Mouse (Mus musculus) midbrain, embryonic 11.5 days (tissue): ENCODE measurements around the gene Crocc2. TPM values are rescaled to one million over a fixed set of nuclear protein-coding genes. Genes with fewer than 3 reads are reported as not detected.

ENCODE experiments used
- ATAC-seq: fragments of 200-750 bp; cut with Nextera tagmentation; 2 replicates; pipeline ENCODE4 v1.8.0; 2017; ENCODE audit warnings: moderate TSS enrichment, moderate library complexity; ENCODE audit not compliant: low FRiP score
- DNase-seq: peaks from one replicate; pipeline ENCODE4 v3.0.0; 2015; ENCODE audit warnings: low spot score; ENCODE audit errors: missing footprints
- H3K27ac ChIP-seq: fragments of 300-500 bp; sonication (generic); 2 replicates; pipeline ENCODE4 v1.5.1; 2014; ENCODE audit warnings: low read depth, low read length
- H3K27me3 ChIP-seq: fragments of 300-500 bp; sonication (generic); 2 replicates; pipeline ENCODE4 v1.6.1; 2014; ENCODE audit warnings: mild to moderate bottlenecking, low read length, moderate library complexity, mixed read lengths; ENCODE audit not compliant: control insufficient read depth, insufficient read depth
- H3K36me3 ChIP-seq: fragments of 300-500 bp; sonication (generic); 2 replicates; pipeline ENCODE4 v1.6.1; 2014; ENCODE audit warnings: mild to moderate bottlenecking, low read length, moderate library complexity, mixed read lengths; ENCODE audit not compliant: control insufficient read depth, insufficient read depth
- H3K4me1 ChIP-seq: fragments of 300-500 bp; sonication (generic); 2 replicates; pipeline ENCODE4 v1.6.1; 2014; ENCODE audit warnings: low read length; ENCODE audit not compliant: control insufficient read depth, insufficient read depth
- H3K4me2 ChIP-seq: fragments of 300-500 bp; sonication (generic); 2 replicates; pipeline ENCODE4 v1.6.1; 2014; ENCODE audit warnings: mild to moderate bottlenecking, moderate library complexity
- H3K4me3 ChIP-seq: fragments of 300-500 bp; sonication (generic); 2 replicates; pipeline ENCODE4 v1.5.1; 2014; ENCODE audit warnings: low read depth, low read length
- H3K9ac ChIP-seq: fragments of 300-500 bp; sonication (generic); 2 replicates; pipeline ENCODE4 v1.6.1; 2014; ENCODE audit warnings: low read length
- H3K9me3 ChIP-seq: fragments of 300-500 bp; sonication (generic); 2 replicates; pipeline ENCODE4 v1.6.1; 2016; ENCODE audit warnings: low read length; ENCODE audit not compliant: control insufficient read depth
- WGBS: fragments of 180-500 bp; shearing (Covaris S2); extraction: QIAGEN DNeasy Blood & Tissue Kit; methylation state at CpG from one replicate; pipeline ENCODE4 v1.1.7; 2014; 5-methylcytosine and 5-hydroxymethylcytosine counted together
- polyA plus RNA-seq: library from polyadenylated mRNA; unstranded; fragments of >200 nt; fragmentation: Nextera tagmentation; extraction: Ambion mirVana; gene quantifications from 2 replicates; pipeline ENCODE4 v1.2.1, GENCODE M21; 2014

Crocc2 gene
- polyA plus RNA-seq, 1 experiment from 2014 or later, result 0.11 TPM

- Histone ChIP-seq H3K27me3 (no peaks in the 10 kb centered on the region; the same call in 1 of the 2 replicates), H3K9ac (no peak overlapping the region), H3K9me3 (no peaks in the 10 kb centered on the region), H3K4me3 (no peak overlapping the region), H3K4me1 (no peaks in the 10 kb centered on the region), H3K4me2 (no peak overlapping the region), H3K36me3 (no peaks in the 10 kb centered on the region), H3K27ac (no peak overlapping the region)
- WGBS, result 71% methylated on average over 7 of the region's 7 CpGs
- ATAC-seq (peak; percentile 57; the same call in 1 of the 2 replicates), DNase-seq (peak; percentile 72)
These were observed 52.3 kb downstream of the Crocc2 start for GRCm38 (mm10) chr1:93220776-93221175.

DNA sequence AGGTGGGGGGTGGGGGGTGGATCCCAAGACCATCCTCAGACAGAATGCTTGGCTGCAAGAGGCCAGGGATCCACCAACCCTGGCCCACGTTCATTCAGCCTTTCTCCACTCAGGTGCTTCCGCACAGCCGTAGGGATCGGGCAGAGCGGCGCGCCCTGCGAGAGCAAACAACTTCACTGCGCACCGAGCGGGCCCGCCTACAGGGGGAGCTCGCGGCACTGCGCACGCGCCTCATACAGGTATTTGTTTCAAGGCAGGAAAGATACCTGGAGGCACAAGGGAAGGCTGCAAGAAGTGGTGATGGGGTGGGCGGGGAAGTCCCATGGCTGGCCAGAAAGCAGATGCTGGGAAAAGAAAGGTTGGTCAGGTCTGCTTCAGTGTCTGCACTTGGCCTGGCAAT, 55.4 kb downstream of the Crocc2 start:
- no peak overlapping the region for H3K27ac ChIP-seq
- 7% methylated on average over 18 of the region's 18 CpGs for WGBS
- ATAC-seq (peak; percentile 45; the same call in 1 of the 2 replicates), DNase-seq (peak; percentile 93)
- no peaks in the 10 kb centered on the region for H3K9me3 ChIP-seq
- no peaks in the 10 kb centered on the region; the same call in 1 of the 2 replicates for H3K27me3 ChIP-seq
- H3K4me3 ChIP-seq, result no peak overlapping the region
- no peak overlapping the region for H3K9ac ChIP-seq
- H3K4me2 ChIP-seq, result no peak overlapping the region
- H3K4me1 ChIP-seq, result no peaks in the 10 kb centered on the region
- no peaks in the 10 kb centered on the region for H3K36me3 ChIP-seq

- DNase-seq (no peak), ATAC-seq (no peak)
- Histone ChIP-seq H3K36me3 (no peaks in the 10 kb centered on the region), H3K4me1 (no peaks in the 10 kb centered on the region), H3K27me3 (no peaks in the 10 kb centered on the region; the same call in 1 of the 2 replicates), H3K4me2 (no peak overlapping the region), H3K27ac (no peak overlapping the region), H3K4me3 (no peak overlapping the region), H3K9me3 (no peaks in the 10 kb centered on the region), H3K9ac (no peak overlapping the region)
- 50% methylated on average over 4 of the region's 4 CpGs for WGBS
These were observed 56.7 kb downstream of the Crocc2 start for GRCm38 (mm10) chr1:93225226-93225625.

DNA sequence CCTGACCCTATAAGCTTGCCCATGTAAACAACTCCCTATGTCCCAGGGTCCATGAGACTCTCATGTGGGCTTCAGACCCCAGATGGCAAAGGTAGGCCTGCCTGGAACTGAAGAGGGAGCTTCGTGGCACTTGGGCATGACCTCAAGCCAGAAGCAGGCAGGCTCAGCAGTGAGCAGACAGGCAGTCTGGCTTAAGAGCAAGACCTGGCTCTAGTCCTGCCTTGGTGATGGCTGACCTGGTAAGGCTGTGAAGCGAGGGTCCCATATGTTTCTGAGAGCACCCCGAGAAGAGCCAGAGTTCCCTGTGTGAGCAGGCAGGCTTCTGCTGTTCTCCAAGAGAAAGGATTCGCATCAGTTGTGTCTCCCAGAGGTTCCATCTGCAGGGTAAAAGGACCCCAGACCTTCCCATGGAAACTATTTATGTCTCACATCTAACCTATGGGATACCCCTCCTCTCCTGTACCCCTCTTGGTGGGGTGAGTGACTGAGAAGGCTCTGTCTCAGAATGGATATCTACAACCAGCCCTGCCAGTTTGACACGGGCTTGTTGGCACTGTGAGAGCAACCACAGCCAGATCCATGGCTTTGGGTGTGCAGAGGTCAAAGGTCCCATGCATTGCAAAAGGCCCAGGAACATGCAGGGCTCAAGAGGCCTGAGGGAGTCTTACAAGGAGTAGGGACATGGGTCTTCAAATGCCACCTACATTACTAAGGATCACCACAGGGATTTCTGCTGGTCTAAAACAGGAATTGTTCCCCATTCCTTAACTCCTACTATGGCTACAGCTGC, 57.4 kb downstream of the Crocc2 start:
- 78% methylated on average over 5 of the region's 5 CpGs for WGBS
- Histone ChIP-seq H3K4me3 (no peak overlapping the region), H3K9ac (no peak overlapping the region), H3K4me1 (no peaks in the 10 kb centered on the region), H3K27me3 (no peaks in the 10 kb centered on the region; the same call in 1 of the 2 replicates), H3K36me3 (no peaks in the 10 kb centered on the region), H3K27ac (no peak overlapping the region), H3K4me2 (no peak overlapping the region), H3K9me3 (no peaks in the 10 kb centered on the region)
- DNase-seq (peak; percentile 66), ATAC-seq (no peak)

GRCm38 (mm10) chr1:93227303-93227975, 58.9 kb downstream of the Crocc2 start:
- Histone ChIP-seq H3K27ac (no peak overlapping the region), H3K9me3 (no peaks in the 10 kb centered on the region), H3K27me3 (no peaks in the 10 kb centered on the region; the same call in 1 of the 2 replicates), H3K4me2 (no peak overlapping the region), H3K4me1 (no peaks in the 10 kb centered on the region), H3K9ac (no peak overlapping the region), H3K36me3 (no peaks in the 10 kb centered on the region), H3K4me3 (no peak overlapping the region)
- DNase-seq (peak; percentile 17), ATAC-seq (no peak)
- 79% methylated on average over 7 of the region's 7 CpGs for WGBS

DNA sequence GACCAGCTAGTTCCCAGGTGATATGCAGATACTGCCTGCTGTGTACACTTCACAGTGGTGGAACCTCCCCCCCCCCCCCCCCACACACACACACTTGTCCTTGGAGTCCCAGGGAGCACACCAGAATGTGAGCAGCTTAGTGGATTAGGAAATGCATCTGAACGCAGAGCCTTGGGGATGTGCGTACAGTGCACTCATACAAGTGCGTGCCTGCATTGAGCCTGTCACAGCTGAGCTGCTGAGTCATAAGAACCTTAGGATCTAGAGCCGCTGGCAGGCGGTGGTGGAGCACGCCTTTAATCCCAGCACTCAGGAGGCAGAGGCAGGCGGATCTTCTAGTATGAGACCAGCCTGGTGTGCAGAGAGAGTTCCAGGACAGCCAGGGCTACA, 59.4 kb downstream of the Crocc2 start:
- Histone ChIP-seq H3K4me2 (no peak overlapping the region), H3K9ac (no peak overlapping the region), H3K9me3 (no peaks in the 10 kb centered on the region), H3K4me1 (no peaks in the 10 kb centered on the region), H3K36me3 (no peaks in the 10 kb centered on the region), H3K4me3 (no peak overlapping the region), H3K27ac (no peak overlapping the region), H3K27me3 (no peaks in the 10 kb centered on the region; the same call in 1 of the 2 replicates)
- WGBS, result 94% methylated on average over 7 of the region's 7 CpGs
- DNase-seq (no peak), ATAC-seq (no peak)

DNA sequence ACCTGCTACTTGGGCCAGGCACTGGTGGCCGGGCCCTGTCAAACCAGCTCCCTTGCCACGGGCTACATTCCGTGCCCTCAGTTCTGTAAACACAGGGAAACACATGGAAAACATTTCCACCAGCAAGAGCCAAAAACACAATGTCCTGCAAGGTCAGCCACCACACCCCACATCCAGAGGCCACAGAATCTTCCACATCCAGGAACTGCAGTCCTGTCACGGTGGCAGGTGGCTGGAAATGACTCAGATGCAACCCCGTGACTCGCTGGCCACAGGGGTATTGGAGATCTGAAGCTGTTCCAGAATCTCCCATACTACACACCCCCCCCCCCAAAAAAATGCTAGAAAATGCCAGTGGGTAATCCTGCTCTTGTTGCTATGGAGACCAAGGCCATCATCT, 60.7 kb downstream of the Crocc2 start:
- Histone ChIP-seq H3K36me3 (no peaks in the 10 kb centered on the region), H3K9ac (no peak overlapping the region), H3K9me3 (no peaks in the 10 kb centered on the region), H3K4me1 (no peaks in the 10 kb centered on the region), H3K27me3 (peaks cover 5% of the 10 kb centered on the region; the same call in 1 of the 2 replicates), H3K27ac (no peak overlapping the region), H3K4me3 (no peak overlapping the region), H3K4me2 (no peak overlapping the region)
- peak; percentile 41 for DNase-seq
- WGBS, result 91% methylated on average over 6 of the region's 6 CpGs
- no peak for ATAC-seq

DNA sequence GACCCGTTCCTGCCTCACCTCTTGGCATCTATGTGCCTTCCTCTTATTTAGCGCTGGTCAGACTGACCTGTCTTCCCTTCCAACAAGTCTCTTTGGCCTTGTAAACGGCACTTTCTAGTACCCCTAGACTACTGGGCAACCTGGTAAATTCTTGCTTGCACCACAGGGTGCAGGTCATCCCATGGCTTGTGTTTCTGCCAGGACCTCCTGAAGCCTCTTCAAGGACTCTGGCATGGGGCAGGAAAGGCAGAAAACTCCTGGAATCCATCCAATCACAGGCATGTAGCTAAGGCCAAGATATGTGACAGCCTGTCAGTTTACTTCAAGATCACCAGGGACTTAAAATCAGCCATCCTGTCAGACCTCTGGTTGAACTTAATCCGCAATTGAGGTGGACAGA, 61.1 kb downstream of the Crocc2 start:
- Histone ChIP-seq H3K4me1 (no peaks in the 10 kb centered on the region), H3K4me3 (no peak overlapping the region), H3K9me3 (no peaks in the 10 kb centered on the region), H3K36me3 (no peaks in the 10 kb centered on the region), H3K9ac (no peak overlapping the region), H3K27me3 (peaks cover 9% of the 10 kb centered on the region), H3K27ac (no peak overlapping the region), H3K4me2 (no peak overlapping the region)
- no peak for ATAC-seq
- no peak for DNase-seq
- 84% methylated on average over 4 of the region's 4 CpGs for WGBS
